Mouse (Mus musculus) hindbrain, embryonic 16.5 days (tissue): ENCODE measurements around the gene Zfp142. TPM values are rescaled to one million over a fixed set of nuclear protein-coding genes. Genes with fewer than 3 reads are reported as not detected.
A peak's percentile ranks its signal among the peaks of the same experiment; 100 is the strongest.

Source experiments
- ATAC-seq: fragments of 200-750 bp; cut with Nextera tagmentation; 2 replicates; pipeline ENCODE4 v1.8.0; 2017; ENCODE audit warnings: moderate TSS enrichment, moderate library complexity
- H3K27ac ChIP-seq: fragments of 300-500 bp; sonication (generic); 2 replicates; pipeline ENCODE4 v1.5.1; 2014; ENCODE audit warnings: low read depth, mild to moderate bottlenecking, control low read depth, low read length, moderate library complexity
- H3K27me3 ChIP-seq: fragments of 300-500 bp; sonication (generic); replicated peaks from 2 replicates; pipeline ENCODE4 v1.6.1; 2014; ENCODE audit warnings: low read length; ENCODE audit not compliant: control insufficient read depth, insufficient read depth
- H3K36me3 ChIP-seq: fragments of 300-500 bp; sonication (generic); 2 replicates; pipeline ENCODE4 v1.6.1; 2014; ENCODE audit warnings: mild to moderate bottlenecking, low read length, moderate library complexity, mixed read lengths; ENCODE audit not compliant: control insufficient read depth, insufficient read depth
- H3K4me1 ChIP-seq: fragments of 300-500 bp; sonication (generic); 2 replicates; pipeline ENCODE4 v1.6.1; 2014; ENCODE audit warnings: low read depth, low read length; ENCODE audit not compliant: control insufficient read depth, insufficient read depth
- H3K4me2 ChIP-seq: fragments of 300-500 bp; sonication (generic); 2 replicates; pipeline ENCODE4 v1.6.1; 2014; ENCODE audit warnings: mild to moderate bottlenecking, low read length, control low read depth, moderate library complexity
- H3K4me3 ChIP-seq: fragments of 300-500 bp; sonication (generic); 2 replicates; pipeline ENCODE4 v1.5.1; 2014; ENCODE audit warnings: mild to moderate bottlenecking, low read length, control low read depth, moderate library complexity
- H3K9ac ChIP-seq: fragments of 300-500 bp; sonication (generic); 2 replicates; pipeline ENCODE4 v1.6.1; 2014; ENCODE audit warnings: low read depth, mild to moderate bottlenecking, control low read depth, low read length, moderate library complexity
- H3K9me3 ChIP-seq: fragments of 300-500 bp; sonication (generic); 2 replicates; pipeline ENCODE4 v1.6.1; 2014; ENCODE audit warnings: mild to moderate bottlenecking, low read length, moderate library complexity; ENCODE audit not compliant: control insufficient read depth
- WGBS: fragments of 180-500 bp; shearing (Covaris S2); extraction: QIAGEN DNeasy Blood & Tissue Kit; methylation state at CpG from one replicate; pipeline ENCODE4 v1.1.7; 2014; 5-methylcytosine and 5-hydroxymethylcytosine counted together
- microRNA-seq: library from miRNA; unstranded; fragments of <30 nt; microRNA quantifications from one replicate; pipeline ENCODE4, GENCODE M21; 2017
- polyA plus RNA-seq: library from polyadenylated mRNA; unstranded; fragments of >200 nt; fragmentation: Nextera tagmentation; extraction: Ambion mirVana; gene quantifications from 2 replicates; pipeline ENCODE4 v1.2.1, GENCODE M21; 2015

Zfp142 gene
- polyA plus RNA-seq, 1 experiment from 2014 or later = 6.8 TPM

- ATAC-seq = peak; percentile 60
- Histone ChIP-seq H3K9ac (no peak overlapping the region), H3K27me3 (no peaks in the 10 kb centered on the region), H3K4me1 (peaks cover 10% of the 10 kb centered on the region), H3K9me3 (no peaks in the 10 kb centered on the region), H3K27ac (0 out of 2 replicates have a peak overlapping the region, but pooled peaks have one; percentile 23), H3K36me3 (no peaks in the 10 kb centered on the region), H3K4me3 (no peak overlapping the region), H3K4me2 (no peak overlapping the region)
These were observed 49.4 kb downstream of the Zfp142 start for GRCm38 (mm10) chr1:74538650-74539049.

GRCm38 (mm10) chr1:74528589-74528988 is 59.5 kb downstream of the Zfp142 start:
- no peak overlapping the region for H3K27ac ChIP-seq
- no peaks in the 10 kb centered on the region for H3K27me3 ChIP-seq
- 96% methylated on average over 7 of the region's 7 CpGs for WGBS
- peaks cover 49% of the 10 kb centered on the region for H3K36me3 ChIP-seq
- no peak overlapping the region for H3K9ac ChIP-seq
- H3K4me3 ChIP-seq = no peak overlapping the region
- H3K4me2 ChIP-seq = no peak overlapping the region
- no peaks in the 10 kb centered on the region for H3K4me1 ChIP-seq
- no peaks in the 10 kb centered on the region for H3K9me3 ChIP-seq
- no peak for ATAC-seq

DNA sequence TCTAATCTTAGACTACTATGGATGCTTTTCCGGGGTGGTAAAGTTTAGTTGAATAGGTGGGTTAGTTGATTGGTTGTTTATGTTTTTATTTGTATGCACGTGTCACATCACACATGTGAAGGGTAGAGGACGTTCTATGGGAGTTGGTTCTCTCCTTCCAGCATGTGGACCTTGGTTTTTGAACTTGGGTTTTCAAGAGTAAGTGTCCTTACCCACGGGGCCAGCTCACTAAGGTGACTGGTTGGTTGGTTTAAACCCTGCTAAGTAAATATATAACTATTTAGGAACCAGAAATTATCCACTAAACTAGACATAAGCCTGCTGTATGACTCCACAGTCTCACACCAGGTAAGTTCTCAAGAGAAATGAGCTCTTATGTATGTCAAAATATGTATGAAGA is 63.3 kb downstream of the Zfp142 start:
- ATAC-seq = no peak
- no peak overlapping the region for H3K9ac ChIP-seq
- H3K4me3 ChIP-seq = no peak overlapping the region
- H3K36me3 ChIP-seq = peaks cover 53% of the 10 kb centered on the region
- 95% methylated on average over 4 of the region's 4 CpGs for WGBS
- H3K9me3 ChIP-seq = no peaks in the 10 kb centered on the region
- no peak overlapping the region for H3K4me2 ChIP-seq
- H3K27me3 ChIP-seq = no peaks in the 10 kb centered on the region
- no peaks in the 10 kb centered on the region for H3K4me1 ChIP-seq
- no peak overlapping the region for H3K27ac ChIP-seq

DNA sequence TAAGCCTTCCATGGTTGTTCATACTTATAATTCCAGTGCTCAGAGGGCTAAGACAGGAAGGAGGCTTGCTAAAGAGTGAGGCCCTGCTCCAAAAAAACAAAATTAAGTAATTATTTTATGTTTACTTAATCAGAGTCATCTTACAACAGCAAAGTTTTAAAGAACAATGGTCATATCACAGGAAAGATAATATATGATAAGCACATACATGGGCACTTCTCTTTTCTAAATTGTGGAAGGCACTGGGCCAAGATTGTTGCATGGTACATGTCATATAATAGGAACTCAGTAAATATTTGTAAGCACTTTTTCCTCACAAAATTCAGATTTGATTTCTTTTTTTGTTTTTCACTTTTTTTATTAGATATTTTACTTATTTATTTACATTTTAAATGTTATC is 68.2 kb downstream of the Zfp142 start:
- Histone ChIP-seq H3K27ac (no peak overlapping the region), H3K4me2 (no peak overlapping the region), H3K36me3 (peaks cover 32% of the 10 kb centered on the region), H3K4me1 (no peaks in the 10 kb centered on the region), H3K4me3 (no peak overlapping the region), H3K27me3 (no peaks in the 10 kb centered on the region), H3K9me3 (no peaks in the 10 kb centered on the region), H3K9ac (no peak overlapping the region)
- no peak for ATAC-seq

Small RNA genes within 50 kb of the gene (microRNA-seq; reads per million reads assigned to microRNA genes)
- gene Gm25035 = not detected

Other genes with a start within 250 kb of the Zfp142 start
- 2.2 and 2.8 TPM in 2 replicates for gene Catip, start 226.1 kb downstream of the Zfp142 start, polyA plus RNA-seq
- 2.6 and 3.3 TPM in 2 replicates for gene Slc11a1, start 213.1 kb downstream of the Zfp142 start, polyA plus RNA-seq
- 19.0 and 20.0 TPM in 2 replicates for gene Ctdsp1, start 196.7 kb downstream of the Zfp142 start, polyA plus RNA-seq
- 0.19 and 0.22 TPM in 2 replicates for gene Vil1, start 178.9 kb downstream of the Zfp142 start, polyA plus RNA-seq
- 39.7 and 47.0 TPM in 2 replicates for gene Cnot9, start 82.2 kb downstream of the Zfp142 start, polyA plus RNA-seq
- gene Plcd4, start 45.4 kb downstream of the Zfp142 start, polyA plus RNA-seq = 6.8 and 9.3 TPM in 2 replicates
- 20.7 and 24.4 TPM in 2 replicates for gene Usp37, start 44.0 kb downstream of the Zfp142 start, polyA plus RNA-seq
- gene Bcs1l, start within 50 bp of the Zfp142 start, polyA plus RNA-seq = 23.0 and 23.7 TPM in 2 replicates
- 46.8 and 48.5 TPM in 2 replicates for gene Rnf25, start 13.2 kb upstream of the Zfp142 start, polyA plus RNA-seq
- 17.6 and 17.7 TPM in 2 replicates for gene Stk36, start 13.2 kb upstream of the Zfp142 start, polyA plus RNA-seq
- gene Ttll4, start 73.5 kb upstream of the Zfp142 start, polyA plus RNA-seq = 5.3 and 8.8 TPM in 2 replicates
- 2.4 and 3.5 TPM in 2 replicates for gene Cyp27a1, start 125.3 kb upstream of the Zfp142 start, polyA plus RNA-seq
- 0.13 and 0.36 TPM in 2 replicates for gene Prkag3, start 161.0 kb upstream of the Zfp142 start, polyA plus RNA-seq
- 4.9 and 6.1 TPM in 2 replicates for gene Wnt6, start 183.6 kb upstream of the Zfp142 start, polyA plus RNA-seq
- gene Wnt10a, start 203.3 kb upstream of the Zfp142 start, polyA plus RNA-seq = 0.40 TPM in 2 replicates